8 mouse cellular contexts compared by ENCODE assay signal in genomic region chr1:60158411-60158810, GRCm38 (mm10). TPM values are rescaled to one million over a fixed set of nuclear protein-coding genes. Genes with fewer than 3 reads are reported as not detected.
DNase-seq lines count a peak whose midpoint lies in the region; ATAC-seq and TF ChIP-seq lines count a peak whose summit lies in the region.

No protein-coding gene starts in this region.

- no peak overlapping the region for H3K27ac ChIP-seq in hindbrain, embryonic 10.5 days
- no peak overlapping the region for H3K27ac ChIP-seq in hindbrain, embryonic 13.5 days
- H3K27ac ChIP-seq in embryonic fibroblast, embryonic 13.5 days (ENCODE audit: insufficient read depth, low read length), result peak overlapping the region; percentile 77
- no peak overlapping the region for H3K27ac ChIP-seq in neural tube, embryonic 11.5 days (ENCODE audit: low read depth, low read length)

- no peaks in the 10 kb centered on the region for H3K27me3 ChIP-seq in hindbrain, embryonic 10.5 days (ENCODE audit: insufficient read depth, poor library complexity, severe bottlenecking)
- H3K27me3 ChIP-seq in hindbrain, embryonic 13.5 days, result no peaks in the 10 kb centered on the region
- H3K27me3 ChIP-seq in neural tube, embryonic 11.5 days (ENCODE audit: control insufficient read depth, insufficient read depth, low read length), result no peaks in the 10 kb centered on the region

- no peak overlapping the region for H3K9ac ChIP-seq in hindbrain, embryonic 13.5 days
- H3K9ac ChIP-seq in neural tube, embryonic 11.5 days (ENCODE audit: low read length), result no peak overlapping the region

- no peaks in the 10 kb centered on the region for H3K4me1 ChIP-seq in hindbrain, embryonic 10.5 days (replicated peaks)
- H3K4me1 ChIP-seq in hindbrain, embryonic 13.5 days (replicated peaks), result no peaks in the 10 kb centered on the region
- peaks cover 8% of the 10 kb centered on the region for H3K4me1 ChIP-seq in embryonic fibroblast, embryonic 13.5 days (ENCODE audit: control insufficient read depth, insufficient read depth, low read length)
- no peaks in the 10 kb centered on the region for H3K4me1 ChIP-seq in neural tube, embryonic 11.5 days (ENCODE audit: control insufficient read depth, insufficient read depth, low read length)

- H3K9me3 ChIP-seq in hindbrain, embryonic 10.5 days, result no peaks in the 10 kb centered on the region
- no peaks in the 10 kb centered on the region for H3K9me3 ChIP-seq in hindbrain, embryonic 13.5 days
- H3K9me3 ChIP-seq in neural tube, embryonic 11.5 days (ENCODE audit: control insufficient read depth, low read length), result no peaks in the 10 kb centered on the region

- H3K4me2 ChIP-seq in hindbrain, embryonic 13.5 days, result no peak overlapping the region
- H3K4me2 ChIP-seq in neural tube, embryonic 11.5 days (ENCODE audit: low read depth), result no peak overlapping the region

- no peak for TF ChIP-seq POLR2A in embryonic fibroblast, embryonic 13.5 days (IDR thresholded peaks at IDR 0.05; ENCODE audit: low read depth, low read length)

- TF ChIP-seq CTCF in embryonic fibroblast, embryonic 13.5 days (IDR thresholded peaks at IDR 0.05; ENCODE audit: borderline replicate concordance, insufficient read depth, low read length), result peak; percentile 39; the same call in 1 of the 2 replicates

- peak; percentile 27 for DNase-seq in hindbrain, embryonic 10.5 days (ENCODE audit: low spot score)
- peak; percentile 35 for DNase-seq in urinary bladder, postnatal 25 days (ENCODE audit: low spot score)
- DNase-seq in urinary bladder, postnatal 4 days (ENCODE audit: low spot score in 2 of 2), result no peak
- peak; percentile 63 for DNase-seq in kidney, postnatal 14 days
- peak; percentile 21 for DNase-seq in neural tube, embryonic 11.5 days (ENCODE audit: low spot score)
- no peak for DNase-seq in left cerebral cortex, adult 8-10 months (ENCODE audit: low spot score in 2 of 2)

- ATAC-seq in hindbrain, embryonic 13.5 days (ENCODE audit: low FRiP score), result no peak
- ATAC-seq in neural tube, embryonic 11.5 days (ENCODE audit: insufficient read depth, low FRiP score, low TSS enrichment), result no peak

- no peaks in the 10 kb centered on the region for H3K36me3 ChIP-seq in hindbrain, embryonic 10.5 days
- H3K36me3 ChIP-seq in hindbrain, embryonic 13.5 days, result no peaks in the 10 kb centered on the region
- no peaks in the 10 kb centered on the region for H3K36me3 ChIP-seq in neural tube, embryonic 11.5 days (ENCODE audit: control insufficient read depth, insufficient read depth, low read length)

- H3K4me3 ChIP-seq in hindbrain, embryonic 10.5 days, result no peak overlapping the region
- H3K4me3 ChIP-seq in hindbrain, embryonic 13.5 days, result no peak overlapping the region
- H3K4me3 ChIP-seq in embryonic fibroblast, embryonic 13.5 days (ENCODE audit: insufficient read depth, low read length), result 0 out of 2 replicates have a peak overlapping the region, but pooled peaks have one; percentile 5
- H3K4me3 ChIP-seq in neural tube, embryonic 11.5 days (ENCODE audit: low read depth, low read length), result no peak overlapping the region

- WGBS in hindbrain, embryonic 10.5 days, result 59% methylated on average over 3 of the region's 3 CpGs
- 64% methylated on average over 3 of the region's 3 CpGs for WGBS in hindbrain, embryonic 13.5 days
- WGBS in neural tube, embryonic 11.5 days, result 60% methylated on average over 3 of the region's 3 CpGs

RNA-seq across cellular contexts. Expression of gene Nbeal1, which starts 22.0 kb away (rescaled TPM):
- polyA plus RNA-seq in hindbrain, embryonic 10.5 days (2016; fragmentation: Nextera tagmentation; extraction: Ambion mirVana), result 5.8 and 8.0 TPM in 2 replicates
- polyA plus RNA-seq in hindbrain, embryonic 13.5 days (2015; fragmentation: Nextera tagmentation; extraction: Ambion mirVana), result 9.1 and 10.0 TPM in 2 replicates
- polyA plus RNA-seq in embryonic fibroblast, embryonic 13.5 days (2011; ENCODE audit: insufficient read length, low read depth, missing spikeins), result 45.0 and 55.1 TPM in 2 replicates
- polyA plus RNA-seq in neural tube, embryonic 11.5 days (2014; fragmentation: Nextera tagmentation; extraction: Ambion mirVana), result 6.6 and 6.7 TPM in 2 replicates
- total RNA-seq in left cerebral cortex, adult 8-10 months (2022), result 10 to 100 TPM; 23.3 to 28.3 (median 24.5) TPM

RNA-seq across cellular contexts. Expression of gene Wdr12, which starts 60.0 kb away (rescaled TPM):
- 44.9 and 65.6 TPM in 2 replicates for polyA plus RNA-seq in hindbrain, embryonic 10.5 days (2016; fragmentation: Nextera tagmentation; extraction: Ambion mirVana)
- 45.7 and 48.7 TPM in 2 replicates for polyA plus RNA-seq in hindbrain, embryonic 13.5 days (2015; fragmentation: Nextera tagmentation; extraction: Ambion mirVana)
- 30.7 and 33.6 TPM in 2 replicates for polyA plus RNA-seq in embryonic fibroblast, embryonic 13.5 days (2011; ENCODE audit: insufficient read length, low read depth, missing spikeins)
- 51.5 and 53.8 TPM in 2 replicates for polyA plus RNA-seq in neural tube, embryonic 11.5 days (2014; fragmentation: Nextera tagmentation; extraction: Ambion mirVana)
- total RNA-seq in left cerebral cortex, adult 8-10 months (2022), result 10 to 100 TPM; 31.5 to 34.9 (median 32.4) TPM

Comparison
In these comparisons a context has a peak if more than half of its experiments do, and no peak if none do; other contexts are left out.
1. DNase-seq: peak in hindbrain, embryonic 10.5 days (single experiment), urinary bladder, postnatal 25 days (single experiment), kidney, postnatal 14 days (single experiment) and neural tube, embryonic 11.5 days (single experiment); none in urinary bladder, postnatal 4 days (0 of 2) and left cerebral cortex, adult 8-10 months (0 of 2).